In genomic region chr17:10675048-10675447, GRCm38 (mm10) we compare ENCODE assay signal across 12 mouse cellular contexts.
DNase-seq lines count a peak whose midpoint lies in the region; ATAC-seq and TF ChIP-seq lines count a peak whose summit lies in the region.
"Had no signal": no experiment of that assay in that cellular context is flagged by ENCODE, and none has a peak within 500 bp of the region (broad histone marks: within the 10 kb centered on the region; RNA-seq: fewer than 3 reads in every experiment).

No protein-coding gene starts in this region.

- peak; percentile 51 for DNase-seq in hindbrain, postnatal 0 days (ENCODE audit: low spot score)
- DNase-seq in hindbrain, embryonic 14.5 days (ENCODE audit: low spot score): no peak
- no peak for DNase-seq in lung, postnatal 0 days (ENCODE audit: low spot score)
- no peak for DNase-seq in lung, adult 18-20 months
- DNase-seq in brain, adult 2 months (ENCODE audit: low read depth, low spot score): peak; percentile 34
- DNase-seq: cerebellum, adult 11 months had no signal

- H3K4me1 ChIP-seq in hindbrain, postnatal 0 days (ENCODE audit: insufficient read depth, low read length): no peaks in the 10 kb centered on the region
- no peaks in the 10 kb centered on the region; the same call in 1 of the 2 replicates for H3K4me1 ChIP-seq in hindbrain, embryonic 14.5 days (replicated peaks; ENCODE audit: control insufficient read depth, insufficient read depth, low read length)
- no peaks in the 10 kb centered on the region for H3K4me1 ChIP-seq in lung, postnatal 0 days (ENCODE audit: insufficient read depth, low read depth, low read length)
- H3K4me1 ChIP-seq in megakaryocyte, embryonic 14.5 days: no peaks in the 10 kb centered on the region
- H3K4me1 ChIP-seq in midbrain, embryonic 15.5 days: no peaks in the 10 kb centered on the region
- H3K4me1 ChIP-seq: embryonic facial prominence, embryonic 13.5 days; stomach, embryonic 15.5 days had no signal

- H3K27ac ChIP-seq in hindbrain, postnatal 0 days: no peak overlapping the region
- no peak overlapping the region for H3K27ac ChIP-seq in hindbrain, embryonic 14.5 days
- H3K27ac ChIP-seq in lung, postnatal 0 days (ENCODE audit: low read length): no peak overlapping the region
- no peak overlapping the region for H3K27ac ChIP-seq in midbrain, embryonic 15.5 days
- H3K27ac ChIP-seq: embryonic facial prominence, embryonic 13.5 days; neural tube, embryonic 12.5 days; stomach, embryonic 15.5 days had no signal

- no peaks in the 10 kb centered on the region for H3K9me3 ChIP-seq in hindbrain, postnatal 0 days (ENCODE audit: low read length)
- no peaks in the 10 kb centered on the region for H3K9me3 ChIP-seq in hindbrain, embryonic 14.5 days (ENCODE audit: control insufficient read depth, low read length)
- H3K9me3 ChIP-seq in lung, postnatal 0 days (ENCODE audit: low read length): no peaks in the 10 kb centered on the region
- no peaks in the 10 kb centered on the region for H3K9me3 ChIP-seq in megakaryocyte, embryonic 14.5 days
- H3K9me3 ChIP-seq in midbrain, embryonic 15.5 days: no peaks in the 10 kb centered on the region
- H3K9me3 ChIP-seq: embryonic facial prominence, embryonic 13.5 days; neural tube, embryonic 12.5 days; stomach, embryonic 15.5 days had no signal

- TF ChIP-seq CTCF in hindbrain, postnatal 0 days (IDR thresholded peaks at IDR 0.05; ENCODE audit: low read depth): peak; percentile 46; the same call in 1 of the 2 replicates
- TF ChIP-seq CTCF in lung, postnatal 0 days (IDR thresholded peaks at IDR 0.05): peak; percentile 32

- no peak for ATAC-seq in hindbrain, postnatal 0 days
- ATAC-seq in hindbrain, embryonic 14.5 days (ENCODE audit: low FRiP score): no peak
- no peak for ATAC-seq in lung, postnatal 0 days
- ATAC-seq in midbrain, embryonic 15.5 days (replicated peaks): no peak

- no peak overlapping the region for H3K4me3 ChIP-seq in hindbrain, postnatal 0 days (ENCODE audit: low read length)
- no peak overlapping the region for H3K4me3 ChIP-seq in hindbrain, embryonic 14.5 days (replicated peaks; ENCODE audit: low read length)
- no peak overlapping the region for H3K4me3 ChIP-seq in lung, postnatal 0 days (ENCODE audit: low read depth, low read length)
- peak overlapping the region; percentile 18 for H3K4me3 ChIP-seq in megakaryocyte, embryonic 14.5 days (replicated peaks)
- H3K4me3 ChIP-seq in midbrain, embryonic 15.5 days: no peak overlapping the region
- H3K4me3 ChIP-seq: embryonic facial prominence, embryonic 13.5 days; neural tube, embryonic 12.5 days; stomach, embryonic 15.5 days had no signal

- no peaks in the 10 kb centered on the region for H3K36me3 ChIP-seq in hindbrain, postnatal 0 days (ENCODE audit: insufficient read depth, low read length)
- no peaks in the 10 kb centered on the region for H3K36me3 ChIP-seq in hindbrain, embryonic 14.5 days (replicated peaks; ENCODE audit: control insufficient read depth, insufficient read depth)
- no peaks in the 10 kb centered on the region for H3K36me3 ChIP-seq in lung, postnatal 0 days (ENCODE audit: insufficient read depth, low read length)
- H3K36me3 ChIP-seq in megakaryocyte, embryonic 14.5 days (replicated peaks; ENCODE audit: low read length): no peaks in the 10 kb centered on the region
- no peaks in the 10 kb centered on the region for H3K36me3 ChIP-seq in midbrain, embryonic 15.5 days (replicated peaks)
- H3K36me3 ChIP-seq: embryonic facial prominence, embryonic 13.5 days; neural tube, embryonic 12.5 days; stomach, embryonic 15.5 days had no signal

- 57% methylated on average over 3 of the region's 3 CpGs for WGBS in hindbrain, postnatal 0 days
- WGBS in hindbrain, embryonic 14.5 days: 58% methylated on average over 3 of the region's 3 CpGs
- 59% methylated on average over 3 of the region's 3 CpGs for WGBS in lung, postnatal 0 days
- WGBS in midbrain, embryonic 15.5 days: 62% methylated on average over 3 of the region's 3 CpGs

- no peak for TF ChIP-seq EP300 in lung, postnatal 0 days (IDR thresholded peaks at IDR 0.05)

- no peak overlapping the region for H3K4me2 ChIP-seq in hindbrain, postnatal 0 days (ENCODE audit: low read depth, low read length)
- H3K4me2 ChIP-seq in hindbrain, embryonic 14.5 days (replicated peaks): no peak overlapping the region
- no peak overlapping the region for H3K4me2 ChIP-seq in lung, postnatal 0 days (replicated peaks; ENCODE audit: low read depth, low read length)
- no peak overlapping the region for H3K4me2 ChIP-seq in midbrain, embryonic 15.5 days
- H3K4me2 ChIP-seq: embryonic facial prominence, embryonic 13.5 days; liver, embryonic 11.5 days; neural tube, embryonic 12.5 days; stomach, embryonic 15.5 days had no signal

- no peaks in the 10 kb centered on the region for H3K27me3 ChIP-seq in hindbrain, postnatal 0 days (ENCODE audit: insufficient read depth, low read length)
- H3K27me3 ChIP-seq in hindbrain, embryonic 14.5 days (ENCODE audit: control insufficient read depth, insufficient read depth, low read length): no peaks in the 10 kb centered on the region
- H3K27me3 ChIP-seq in lung, postnatal 0 days (replicated peaks; ENCODE audit: insufficient read depth, low read length): no peaks in the 10 kb centered on the region
- H3K27me3 ChIP-seq in megakaryocyte, embryonic 14.5 days (replicated peaks): no peaks in the 10 kb centered on the region
- no peaks in the 10 kb centered on the region for H3K27me3 ChIP-seq in midbrain, embryonic 15.5 days (replicated peaks)
- H3K27me3 ChIP-seq: embryonic facial prominence, embryonic 13.5 days; neural tube, embryonic 12.5 days; stomach, embryonic 15.5 days had no signal

- H3K9ac ChIP-seq in hindbrain, postnatal 0 days (replicated peaks; ENCODE audit: low read length): no peak overlapping the region
- H3K9ac ChIP-seq in hindbrain, embryonic 14.5 days: no peak overlapping the region
- no peak overlapping the region for H3K9ac ChIP-seq in lung, postnatal 0 days (replicated peaks; ENCODE audit: low read depth)
- H3K9ac ChIP-seq in midbrain, embryonic 15.5 days: no peak overlapping the region
- H3K9ac ChIP-seq: embryonic facial prominence, embryonic 13.5 days; neural tube, embryonic 12.5 days; stomach, embryonic 15.5 days had no signal

Comparison
In these comparisons a context has a peak if more than half of its experiments do, and no peak if none do; other contexts are left out.
1. DNase-seq: peak in hindbrain, postnatal 0 days (single experiment) and brain, adult 2 months (single experiment); none in hindbrain, embryonic 14.5 days (single experiment), lung, postnatal 0 days (single experiment) and lung, adult 18-20 months (0 of 2).